Mouse (Mus musculus) cerebellum, postnatal 4 days (tissue): Measurements from ENCODE around the gene Slc2a9.

ENCODE experiments used
- DNase-seq, 2 experiments: peaks; one replicate each; pipeline ENCODE4 v3.0.0; 2022; ENCODE audit warnings: low spot score in 2 of 2, mixed read lengths in 1 of 2

Gene Slc2a9

DNA sequence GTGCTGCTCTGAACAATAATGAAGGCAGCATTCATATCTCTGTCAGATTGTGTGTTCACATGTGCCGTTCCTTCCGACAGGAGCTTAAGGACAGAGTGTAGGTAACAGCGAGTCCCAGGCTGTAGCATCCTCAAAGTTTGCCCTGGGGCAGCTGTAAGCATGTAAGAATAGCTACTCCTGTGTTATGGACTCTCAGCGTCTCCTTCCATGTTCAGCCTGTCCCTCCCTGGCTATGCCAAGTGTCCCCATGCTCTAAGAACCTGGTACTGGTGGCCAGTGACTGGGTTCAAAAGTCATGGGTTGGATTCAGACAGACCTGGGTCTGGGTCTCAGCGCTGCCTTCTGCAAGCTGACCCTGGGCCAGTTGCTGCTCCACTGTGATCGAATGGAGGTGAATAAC, 32.1 kb downstream of the Slc2a9 start:
- peak in 1 of 2 experiments; percentile 14 for DNase-seq

DNA sequence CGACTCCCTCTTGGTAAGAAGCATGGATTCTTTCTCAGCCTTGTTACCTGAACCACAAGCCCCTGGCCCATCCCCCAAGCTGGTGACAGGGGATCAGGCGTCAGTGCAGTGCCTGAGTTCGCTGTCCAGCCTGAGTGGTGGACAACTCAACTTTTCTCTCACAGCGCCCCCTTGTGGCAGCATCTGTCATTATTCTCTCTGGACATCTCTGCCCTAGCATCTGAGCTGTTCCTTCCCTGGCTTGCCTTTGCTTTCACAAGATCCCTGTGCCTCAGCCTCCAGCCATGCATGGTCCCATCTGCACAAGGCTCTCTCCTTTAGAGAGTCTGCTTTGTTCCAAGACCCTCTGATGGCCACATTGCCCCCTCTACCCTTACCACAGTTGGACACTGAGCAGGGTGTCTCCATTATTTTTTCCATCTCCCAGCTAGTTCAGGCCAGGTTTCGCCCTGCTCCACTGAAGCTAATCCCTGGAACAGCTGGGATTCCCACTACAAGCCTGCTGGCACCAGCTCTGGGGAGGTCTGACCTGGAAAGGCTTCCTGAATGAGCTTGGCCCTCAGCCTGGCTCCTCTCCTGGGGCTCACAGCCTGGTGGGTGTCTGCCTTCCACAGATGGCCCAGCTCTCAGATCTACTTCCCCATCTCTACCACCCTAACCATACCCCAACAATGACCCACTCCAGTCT, 32.9 kb downstream of the Slc2a9 start:
- peak; percentile 86 to 93 for DNase-seq

DNA sequence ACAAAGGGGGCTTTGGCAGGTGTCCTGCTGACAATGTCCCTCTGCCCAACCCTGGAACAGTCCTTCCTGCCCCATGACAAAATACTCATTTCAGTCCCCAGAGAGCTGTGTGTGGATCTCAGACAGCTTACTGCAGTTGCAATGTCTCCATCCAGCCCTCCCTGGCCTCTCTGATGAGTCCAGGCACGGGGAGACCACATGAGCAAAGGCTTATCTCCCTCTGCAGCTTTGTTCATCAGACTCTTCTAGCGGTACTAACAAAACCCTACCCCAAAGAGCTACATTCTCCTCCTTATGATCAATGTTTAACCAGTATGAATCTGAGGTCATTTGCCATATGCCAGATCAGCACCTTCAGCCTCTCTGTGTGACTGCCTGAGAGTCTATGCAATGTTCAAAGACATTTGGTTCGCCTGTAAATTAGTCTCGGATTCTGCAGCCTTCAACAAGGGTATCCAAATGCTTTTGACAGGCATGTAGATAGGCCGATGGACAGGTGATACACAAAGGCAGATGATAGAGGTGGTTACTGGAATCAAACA, 36.3 kb downstream of the Slc2a9 start:
- DNase-seq = no peak

DNA sequence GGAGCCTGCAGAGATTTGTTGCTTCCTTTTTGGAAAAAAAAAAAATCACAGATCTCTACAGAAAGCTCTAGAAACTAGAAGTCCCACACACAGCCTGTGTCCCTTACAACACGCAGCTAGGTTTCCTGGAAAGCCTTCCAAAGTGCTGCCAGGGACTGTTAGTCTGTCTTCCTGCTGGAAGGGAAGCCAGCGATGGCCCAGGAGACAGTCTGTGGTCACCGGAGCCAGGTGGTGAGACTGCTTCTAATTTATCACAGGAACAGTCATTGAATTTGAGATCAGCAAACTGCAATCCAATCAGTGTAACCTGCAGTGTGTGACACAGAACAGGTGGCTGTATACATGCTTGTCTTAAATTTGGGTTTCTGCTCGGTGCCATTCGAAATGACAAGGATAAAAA, 41.7 kb downstream of the Slc2a9 start:
- no peak for DNase-seq

DNA sequence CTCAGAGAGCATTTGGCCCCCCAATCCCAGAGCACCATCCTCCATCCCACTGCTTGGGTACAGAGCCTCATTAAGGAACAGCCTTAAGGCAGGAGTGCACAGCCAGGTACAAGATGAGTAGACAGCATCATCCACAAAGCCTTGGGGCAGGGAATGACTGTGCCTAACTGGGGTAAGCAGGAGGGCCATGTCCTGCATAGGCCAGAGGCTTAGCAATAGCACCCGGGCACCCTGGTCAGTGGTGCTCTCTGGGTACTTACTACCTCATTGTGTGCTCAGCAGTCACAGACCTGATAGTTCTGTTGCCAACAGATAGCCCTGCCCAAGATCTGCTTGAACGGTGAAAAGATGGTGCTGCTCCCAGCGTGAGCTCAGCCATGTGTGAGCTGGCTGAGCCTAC, 52.0 kb downstream of the Slc2a9 start:
- DNase-seq = no peak

DNA sequence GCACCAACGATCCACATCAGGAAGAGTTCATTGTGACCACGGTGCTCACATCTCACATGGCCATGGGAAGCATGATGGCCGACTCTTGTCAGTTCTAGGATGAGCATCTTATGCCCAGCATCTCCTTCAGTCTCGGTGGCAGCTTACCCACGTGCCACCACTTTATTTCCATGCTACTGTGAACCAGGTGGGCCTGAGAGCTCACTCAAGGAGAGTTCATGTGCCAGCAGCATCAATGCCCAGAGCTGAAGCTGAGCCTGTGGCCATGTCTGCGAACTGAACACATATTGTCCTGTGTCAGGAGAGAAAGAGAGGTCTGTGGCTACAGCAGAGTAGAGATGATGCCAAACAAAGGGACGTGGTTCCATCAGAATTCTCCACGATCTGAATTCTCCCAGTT, 53.3 kb downstream of the Slc2a9 start:
- DNase-seq = no peak

DNA sequence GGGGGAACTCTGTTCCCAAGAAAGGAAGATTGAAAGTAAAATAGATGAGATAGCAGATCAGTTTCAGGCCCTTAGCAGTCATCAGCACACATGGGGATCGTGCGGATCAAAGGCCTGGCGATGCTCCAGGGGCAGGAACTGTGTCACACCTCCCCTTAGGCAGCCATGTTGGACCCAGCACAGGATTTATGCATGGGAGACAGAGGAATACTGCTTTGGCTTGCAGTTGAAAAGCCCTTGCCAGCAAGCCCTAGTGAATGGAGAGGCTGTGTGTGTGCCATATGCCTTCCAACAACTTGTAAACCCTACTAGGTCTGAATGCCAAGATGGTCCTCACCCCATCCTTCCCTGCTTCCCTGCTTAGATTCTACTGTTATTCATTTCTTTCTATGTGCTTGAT, 54.8 kb downstream of the Slc2a9 start:
- DNase-seq = no peak

DNA sequence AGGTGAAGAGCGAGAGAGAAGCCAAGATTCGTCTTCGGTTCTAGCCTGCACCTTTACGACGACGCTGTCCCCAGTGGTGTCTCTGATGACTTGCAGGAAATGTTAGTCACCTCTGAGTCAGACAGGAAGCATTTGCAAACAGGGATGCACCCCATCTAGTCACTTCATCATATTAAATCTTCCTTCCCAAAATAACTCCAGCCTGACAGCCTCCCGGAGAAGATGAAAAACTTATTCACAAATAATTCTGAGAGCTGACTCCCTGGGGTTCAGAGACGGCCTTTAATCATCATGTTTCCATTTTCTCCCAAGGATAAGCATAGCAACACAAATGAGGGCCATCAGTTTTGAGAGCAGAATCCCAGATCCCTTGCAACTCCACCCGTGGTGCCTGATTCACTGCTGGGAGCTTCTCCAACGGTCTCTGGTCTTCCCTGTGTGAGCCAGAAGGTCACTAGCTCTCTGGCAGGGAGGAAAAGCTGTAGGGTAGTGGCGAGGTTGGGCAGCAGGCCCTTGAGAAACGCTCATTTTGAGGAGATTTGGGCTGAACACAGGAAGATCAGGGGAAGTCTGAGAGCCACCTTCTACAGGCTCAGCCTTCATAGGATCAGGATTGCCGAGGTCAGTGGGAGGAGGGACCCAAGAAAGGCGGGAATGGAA, 56.5 kb downstream of the Slc2a9 start:
- DNase-seq = no peak

DNA sequence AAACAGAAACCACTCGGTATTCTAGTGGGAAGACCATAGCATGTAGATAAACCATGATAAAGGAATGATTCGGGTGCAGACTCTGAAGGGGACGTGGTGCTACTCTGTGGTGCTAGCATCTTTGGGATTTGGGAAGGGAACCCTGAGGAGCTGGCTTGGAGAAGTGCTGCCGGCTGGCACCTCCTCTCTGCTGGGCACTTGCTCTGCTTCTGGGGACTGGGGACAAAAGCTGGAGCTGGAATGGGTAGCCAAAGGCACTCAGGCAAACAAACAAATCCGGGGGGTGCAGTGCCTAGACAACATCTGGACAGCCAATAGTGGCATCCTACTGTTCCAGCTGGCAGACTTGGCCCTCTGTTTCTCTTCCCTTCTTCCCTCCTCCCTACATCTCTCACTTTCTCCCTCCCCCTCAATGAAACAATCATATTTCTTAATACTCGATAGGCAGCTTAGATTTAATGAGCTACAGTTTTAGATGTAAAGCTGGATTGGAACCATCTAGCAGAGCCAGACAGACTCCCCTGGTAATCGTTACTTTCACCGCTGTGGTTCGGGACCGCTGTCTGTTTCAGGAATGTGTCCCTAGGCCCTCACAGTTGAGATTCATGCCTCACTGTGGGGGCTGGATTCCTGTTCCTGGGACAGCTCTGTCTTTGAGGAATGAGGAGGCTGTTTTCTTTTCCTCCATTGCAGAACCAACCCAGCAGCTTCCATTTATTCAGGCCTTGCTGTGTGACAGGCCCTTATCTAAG, 61.7 kb downstream of the Slc2a9 start:
- DNase-seq = no peak

DNA sequence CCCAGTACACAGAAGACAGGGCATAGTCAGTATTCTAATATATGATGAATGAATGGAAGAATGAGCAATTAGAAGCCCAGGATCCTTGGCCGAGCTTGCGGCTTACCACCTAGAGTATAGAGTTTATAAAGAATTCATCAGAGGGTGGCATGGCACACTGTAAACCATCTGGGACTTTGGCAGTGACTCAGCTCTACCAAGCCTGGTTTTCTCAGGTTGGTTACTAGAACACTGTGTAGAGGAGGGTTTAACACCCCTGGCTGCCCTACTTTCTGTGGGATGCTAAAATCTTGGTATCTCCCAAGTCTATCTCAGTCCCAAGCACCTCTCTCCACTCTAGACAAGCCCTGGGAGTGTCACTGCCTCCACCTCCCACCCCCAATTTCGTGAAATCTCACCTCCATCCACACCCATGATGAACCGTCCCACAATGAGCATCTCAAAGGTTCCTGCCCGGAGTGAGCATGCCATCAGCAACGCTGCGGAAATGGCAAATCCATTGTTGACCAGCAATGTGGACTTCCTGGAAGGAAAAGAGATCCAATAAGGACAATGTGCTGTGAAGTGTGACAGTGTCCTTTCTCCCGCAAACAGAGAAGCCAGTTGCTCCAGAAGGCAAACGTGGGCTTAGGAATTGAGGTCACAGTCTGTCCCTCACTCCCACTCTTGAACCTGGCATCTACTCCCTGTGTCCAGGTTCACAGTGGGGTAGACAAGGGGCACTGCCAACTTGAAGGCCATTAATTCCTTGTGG, 62.5 kb downstream of the Slc2a9 start:
- no peak for DNase-seq

DNA sequence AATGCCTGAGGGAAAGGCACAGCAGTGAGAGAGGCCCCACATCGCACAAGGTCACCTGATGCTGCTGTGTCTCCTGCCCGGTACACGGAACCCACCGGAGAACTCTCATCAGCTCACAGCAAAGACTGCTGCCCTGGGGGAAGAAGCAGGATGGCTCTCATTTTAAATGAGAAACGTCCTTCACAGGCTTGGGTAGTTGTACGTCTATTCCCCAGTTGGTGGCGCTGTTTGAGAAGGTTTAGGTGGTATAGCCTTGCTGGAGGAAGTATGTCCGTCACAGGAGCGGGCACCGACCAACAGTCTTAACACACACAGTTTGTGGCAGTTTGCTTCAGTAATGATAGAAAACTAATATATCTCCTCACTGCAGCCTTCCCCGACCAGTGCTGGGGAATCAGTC, 66.3 kb downstream of the Slc2a9 start:
- no peak for DNase-seq

DNA sequence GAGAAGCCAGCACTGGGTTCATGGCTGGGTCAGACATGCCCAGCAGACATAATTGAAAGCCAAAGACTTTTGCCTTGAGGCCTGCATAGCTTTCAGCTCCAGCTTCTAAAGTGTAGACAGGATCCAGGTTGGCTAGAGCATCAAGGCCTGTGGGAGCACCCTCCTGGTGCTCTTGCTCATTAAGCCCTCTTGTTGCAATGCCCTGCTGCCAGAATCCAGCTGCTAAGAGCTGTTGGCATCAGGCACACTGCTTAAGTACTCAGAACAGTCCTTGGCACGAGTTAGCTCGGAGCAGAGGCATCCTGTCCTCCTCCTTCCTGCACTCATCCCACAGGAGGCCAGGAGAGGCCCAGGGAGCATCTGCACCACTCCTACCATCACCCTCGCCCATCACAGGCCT, 68.1 kb downstream of the Slc2a9 start:
- DNase-seq = no peak

DNA sequence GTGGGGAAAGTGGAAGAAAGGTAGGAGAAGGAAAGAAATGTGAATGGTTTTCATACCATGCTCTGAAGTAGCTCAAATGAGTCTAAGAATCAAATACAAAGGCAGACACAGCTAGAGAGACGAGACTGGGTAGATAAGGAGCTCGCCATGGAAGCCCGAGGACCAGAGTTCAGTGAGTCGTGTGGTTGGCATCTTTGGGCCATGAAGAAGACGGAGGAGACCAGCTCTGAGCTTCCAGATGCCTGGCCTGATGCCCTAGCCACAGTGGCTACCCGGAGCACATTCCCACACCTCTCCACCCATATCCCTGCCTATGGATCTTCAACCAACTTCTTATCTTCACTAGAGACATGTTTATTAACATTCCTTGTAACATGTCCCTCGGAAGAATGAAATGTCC, 71.7 kb downstream of the Slc2a9 start:
- no peak for DNase-seq

DNA sequence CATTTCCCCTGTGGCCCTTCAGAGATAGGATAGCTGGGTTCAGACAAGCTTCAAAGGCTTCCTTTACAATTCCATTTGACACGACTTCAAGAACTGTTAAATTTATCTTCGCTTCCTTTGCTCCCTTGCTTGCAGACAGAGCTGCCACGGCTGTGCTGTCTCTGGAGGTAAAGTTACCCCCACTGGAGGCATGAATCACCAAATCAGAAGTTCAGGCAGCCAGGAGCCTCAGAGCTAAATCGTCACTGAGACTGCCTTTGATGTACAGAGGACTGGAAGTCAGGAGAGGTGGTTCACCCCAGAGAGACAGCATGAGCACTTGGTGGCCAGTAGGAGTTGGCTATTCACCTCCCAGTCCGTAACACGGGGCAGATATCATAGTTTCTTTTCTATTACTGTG, 73.8 kb downstream of the Slc2a9 start:
- DNase-seq = no peak

DNA sequence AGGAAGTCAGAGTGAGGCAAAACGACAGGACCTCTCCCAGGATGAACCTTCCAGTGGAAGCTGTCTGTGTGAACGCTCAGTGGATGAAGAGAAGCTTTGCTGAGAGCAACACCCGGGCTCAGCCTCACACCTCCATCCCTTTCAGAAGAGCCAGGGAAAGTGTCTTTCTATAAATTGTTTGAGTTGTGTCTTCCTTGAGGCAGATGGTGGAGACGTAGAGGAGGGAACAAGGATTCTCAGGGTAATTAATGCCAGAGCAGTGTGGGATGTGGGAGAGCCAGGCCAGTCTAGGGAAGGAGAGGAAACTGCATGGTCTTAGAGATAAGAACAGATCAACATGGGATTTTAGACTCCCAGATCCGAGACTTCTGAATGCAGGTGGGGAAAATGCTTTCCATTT, 75.2 kb downstream of the Slc2a9 start:
- no peak for DNase-seq

DNA sequence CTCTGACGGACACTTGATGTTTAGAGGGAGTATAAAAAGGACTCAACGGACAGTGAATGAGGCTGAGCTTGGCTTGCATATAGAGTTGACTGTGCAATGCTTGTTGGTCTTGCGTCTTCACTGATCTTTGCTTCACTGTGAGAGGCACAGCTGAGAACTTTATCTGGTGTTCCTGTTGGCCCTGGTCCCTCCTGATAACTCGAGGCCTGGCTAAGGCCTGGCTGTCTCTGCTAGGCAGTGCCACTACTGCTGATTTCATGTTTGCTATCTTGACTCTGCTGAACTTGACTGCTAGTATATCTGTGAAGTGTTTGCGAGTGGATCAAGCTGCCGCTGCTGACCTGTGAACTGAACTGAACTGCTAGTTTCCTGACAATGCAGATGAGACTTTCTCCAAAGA, 77.4 kb downstream of the Slc2a9 start:
- no peak for DNase-seq

DNA sequence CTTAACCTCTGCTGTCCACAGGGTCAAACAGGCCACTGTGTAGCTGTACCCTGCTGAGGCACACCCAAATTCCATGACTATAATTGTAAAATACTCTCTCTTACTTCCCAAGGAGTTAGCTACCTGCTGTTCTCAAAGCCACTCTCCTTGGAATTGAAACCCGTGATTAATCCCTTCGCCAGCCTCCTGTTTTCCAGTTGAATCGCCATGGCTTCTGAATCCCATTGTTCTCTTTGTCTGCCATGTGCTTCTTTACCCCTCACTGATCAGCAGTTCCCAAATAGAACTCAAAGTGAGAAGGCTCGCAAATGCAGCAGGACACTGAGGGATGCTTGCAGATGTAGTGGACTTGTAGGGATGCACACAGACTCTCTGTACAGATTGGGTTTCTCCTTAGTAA, 80.5 kb downstream of the Slc2a9 start:
- DNase-seq = no peak

DNA sequence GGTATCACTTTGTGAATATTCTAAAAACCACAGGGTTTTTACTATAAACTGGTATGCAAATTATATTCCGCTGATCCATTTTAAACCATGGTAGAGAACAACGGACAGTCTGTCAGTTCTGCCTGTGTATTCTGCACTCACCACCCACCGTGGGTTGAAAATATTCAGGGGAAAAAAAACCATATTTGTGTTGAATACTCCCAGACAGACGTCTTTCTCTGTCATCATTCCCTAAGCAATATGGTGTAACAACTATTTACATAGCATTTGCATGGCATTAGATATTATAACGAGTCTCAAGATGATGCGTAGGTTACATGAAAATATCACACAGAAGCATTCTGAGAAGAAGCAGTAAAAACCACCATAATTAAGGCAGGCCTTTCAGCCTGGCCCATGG, 84.1 kb downstream of the Slc2a9 start:
- DNase-seq = no peak

DNA sequence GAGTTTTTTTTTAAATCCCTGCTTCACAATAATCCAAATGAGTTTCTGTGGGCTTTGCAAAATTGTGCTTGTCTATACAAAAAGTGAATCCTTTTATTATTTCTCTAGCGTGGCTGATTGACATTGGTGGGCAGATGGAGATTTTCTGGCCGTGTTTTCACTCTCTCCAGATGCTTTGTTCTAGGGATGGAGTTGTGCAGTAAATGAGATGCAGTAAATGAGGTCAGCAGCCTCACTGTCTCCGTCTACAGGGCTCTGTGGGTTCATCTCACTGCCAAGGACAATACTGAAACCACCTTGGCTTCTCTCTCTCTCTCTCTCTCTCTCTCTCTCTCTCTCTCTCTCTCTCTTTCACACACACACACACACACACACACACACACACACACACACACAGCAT, 99.3 kb downstream of the Slc2a9 start:
- DNase-seq = no peak

DNA sequence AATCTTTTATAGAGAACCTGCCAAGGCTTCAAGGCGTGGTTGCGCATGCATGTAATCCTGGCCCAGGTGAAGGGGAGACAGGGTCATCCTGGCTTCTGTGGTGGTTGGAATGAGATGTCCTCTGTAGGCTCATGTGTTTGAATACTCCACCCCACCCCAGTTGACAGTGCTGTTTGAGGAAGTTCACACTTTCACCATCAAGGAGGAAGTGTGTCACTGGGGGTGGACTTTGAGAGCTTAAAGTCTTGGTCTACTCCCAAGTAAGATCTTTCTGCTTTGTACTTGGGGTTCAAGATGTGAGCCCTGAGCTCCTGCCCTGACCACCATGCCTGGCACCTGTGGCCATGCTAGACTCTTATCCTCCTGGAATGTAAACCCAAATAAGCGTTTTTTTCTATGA, 100.7 kb downstream of the Slc2a9 start:
- no peak for DNase-seq

DNA sequence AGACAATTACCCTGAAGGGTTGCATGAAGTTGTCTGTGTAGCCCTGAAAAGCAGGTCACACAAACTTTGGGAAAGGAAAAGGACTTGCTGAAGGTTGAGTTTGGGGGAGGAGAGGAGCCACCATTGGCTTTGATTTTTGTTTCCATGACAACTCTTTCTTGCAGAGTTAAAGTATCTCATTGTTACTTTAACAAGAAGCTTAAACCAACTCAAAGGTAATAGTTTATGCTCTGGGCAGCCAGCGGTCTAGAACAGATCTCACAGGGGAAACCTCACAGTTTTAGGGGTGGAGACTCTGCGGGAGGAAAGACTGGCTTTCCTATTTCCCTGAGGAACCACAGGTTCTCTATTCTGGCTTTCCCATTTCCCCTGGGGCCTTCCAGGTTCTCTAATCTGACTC, 114.1 kb downstream of the Slc2a9 start:
- no peak for DNase-seq

DNA sequence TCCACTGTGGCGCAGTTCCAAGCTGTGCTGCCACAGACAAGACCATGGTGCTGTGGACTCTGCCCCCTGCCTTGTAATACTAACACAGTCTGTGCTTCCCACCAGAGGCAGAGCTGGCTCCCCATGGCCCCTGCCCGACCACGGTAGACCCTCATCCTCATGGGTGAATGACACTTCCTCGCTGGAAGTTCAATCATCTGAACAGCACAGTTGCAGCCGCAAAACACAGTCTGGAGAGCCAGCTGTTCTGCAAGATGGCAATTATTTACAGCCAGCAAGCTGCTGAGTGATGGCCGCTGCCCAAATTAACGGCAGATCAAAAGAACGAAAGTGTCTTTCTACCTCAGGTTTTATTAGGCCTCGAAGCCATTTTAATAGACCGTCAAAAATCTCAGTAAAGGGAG, 114.5 kb downstream of the Slc2a9 start:
- peak in 1 of 2 experiments; percentile 56 for DNase-seq
